Mouse (Mus musculus) MEL (cell line): Measurements from ENCODE around the gene Slc39a11. TPM values are rescaled to one million over a fixed set of nuclear protein-coding genes. Genes with fewer than 3 reads are reported as not detected.

Source experiments
- DNase-seq: peaks from one replicate; pipeline ENCODE4 v3.0.0; 2011; ENCODE audit warnings: low read depth, low spot score
- H3K27ac ChIP-seq: 2 replicates; pipeline ENCODE4 v1.5.1; 2012; ENCODE audit warnings: low read depth, mild to moderate bottlenecking, control low read depth, low read length, moderate library complexity; ENCODE audit not compliant: control insufficient read depth
- H3K27me3 ChIP-seq, 2 experiments: fragments of 150-350 bp in 1 of 2; sonication (generic) in 1 of 2; 2 replicates each; pipeline ENCODE4 v1.6.1; 2012; ENCODE audit warnings: low read length in 2 of 2, mild to moderate bottlenecking in 2 of 2, improper control_type of control experiment in 1 of 2, moderate library complexity in 1 of 2; ENCODE audit not compliant: insufficient read depth in 2 of 2, control insufficient read depth in 1 of 2
- H3K36me3 ChIP-seq, 2 experiments: 2 replicates each; pipeline ENCODE4 v1.6.1; 2012 to 2014; ENCODE audit warnings: low read length in 2 of 2, improper control_type of control experiment in 1 of 2, inconsistent platforms in 1 of 2, mild to moderate bottlenecking in 1 of 2; ENCODE audit not compliant: insufficient read depth in 2 of 2, control insufficient read depth in 1 of 2
- H3K4me1 ChIP-seq, 2 experiments: fragments of 150-350 bp in 1 of 2; sonication (generic) in 1 of 2; 2 replicates each; pipeline ENCODE4 v1.6.1; 2012; ENCODE audit warnings: low read length in 2 of 2, improper control_type of control experiment in 1 of 2, mild to moderate bottlenecking in 1 of 2; ENCODE audit not compliant: insufficient read depth in 2 of 2, control insufficient read depth in 1 of 2
- H3K4me3 ChIP-seq, 2 experiments: fragments of 150-350 bp in 1 of 2; sonication (generic) in 1 of 2; 2 replicates each; pipeline ENCODE4 v1.5.1; 2012; ENCODE audit warnings: low read depth in 2 of 2, low read length in 2 of 2, mild to moderate bottlenecking in 2 of 2, moderate library complexity in 2 of 2, control low read depth in 1 of 2, improper control_type of control experiment in 1 of 2; ENCODE audit not compliant: control insufficient read depth in 1 of 2, insufficient read depth in 1 of 2
- H3K79me2 ChIP-seq: 2 replicates; pipeline ENCODE4 v1.6.1; 2012; ENCODE audit warnings: mild to moderate bottlenecking, low read length, moderate library complexity; ENCODE audit not compliant: control insufficient read depth, poor library complexity, insufficient read depth
- H3K9ac ChIP-seq: 2 replicates; pipeline ENCODE4 v1.6.1; 2012; ENCODE audit warnings: low read depth, mild to moderate bottlenecking, control low read depth, low read length, moderate library complexity; ENCODE audit not compliant: control insufficient read depth, poor library complexity, severe bottlenecking
- H3K9me3 ChIP-seq: fragments of 150-350 bp; sonication (generic); replicated peaks from 2 replicates; pipeline ENCODE4 v1.6.1; 2012; ENCODE audit warnings: mild to moderate bottlenecking, low read length, improper control_type of control experiment, moderate library complexity; ENCODE audit not compliant: insufficient read depth
- BHLHE40 ChIP-seq: IDR thresholded peaks from 2 replicates; pipeline ENCODE4 v1.6.1; 2012; ENCODE audit warnings: low read depth, mild to moderate bottlenecking, inconsistent platforms, low read length, improper control_type of control experiment, borderline replicate concordance
- CHD2 ChIP-seq: IDR thresholded peaks from 2 replicates; pipeline ENCODE4 v1.6.1; 2011; ENCODE audit warnings: low read length, improper control_type of control experiment
- CTCF ChIP-seq, 3 experiments: IDR thresholded peaks in 2 of 3; conservative IDR thresholded peaks in 1 of 3; 2 replicates each; pipeline ENCODE4 v1.5.1; 2011 to 2012; ENCODE audit warnings: low read length in 3 of 3, low read depth in 2 of 3, mild to moderate bottlenecking in 2 of 3, improper control_type of control experiment in 1 of 3, inconsistent platforms in 1 of 3, mixed read lengths in 1 of 3, moderate library complexity in 1 of 3; ENCODE audit not compliant: control insufficient read depth in 1 of 3, insufficient read depth in 1 of 3, poor library complexity in 1 of 3, severe bottlenecking in 1 of 3
- E2F4 ChIP-seq: IDR thresholded peaks from 2 replicates; pipeline ENCODE4 v1.6.1; 2011; ENCODE audit warnings: low read depth, low read length, improper control_type of control experiment, borderline replicate concordance
- ELF1 ChIP-seq: IDR thresholded peaks from 2 replicates; pipeline ENCODE4 v1.6.1; 2014; ENCODE audit warnings: low read depth, mild to moderate bottlenecking, inconsistent platforms, low read length, improper control_type of control experiment, moderate library complexity
- ETS1 ChIP-seq: IDR thresholded peaks from 2 replicates; pipeline ENCODE4 v1.6.1; 2012; ENCODE audit warnings: low read depth, mild to moderate bottlenecking, inconsistent platforms, low read length, improper control_type of control experiment, moderate library complexity
- GATA1 ChIP-seq: IDR thresholded peaks from 2 replicates; pipeline ENCODE4 v1.6.1; 2011; ENCODE audit warnings: low read depth, low read length, improper control_type of control experiment
- KAT2A ChIP-seq: conservative IDR thresholded peaks from 2 replicates; pipeline ENCODE4 v1.6.1; 2012; ENCODE audit warnings: low read depth, low read length, improper control_type of control experiment, inconsistent platforms
- MAFK ChIP-seq: IDR thresholded peaks from 2 replicates; pipeline ENCODE4 v1.6.1; 2011; ENCODE audit warnings: low read depth, mild to moderate bottlenecking, low read length, improper control_type of control experiment, borderline replicate concordance
- MAX ChIP-seq: IDR thresholded peaks from 2 replicates; pipeline ENCODE4 v1.6.1; 2011; ENCODE audit warnings: low read length, improper control_type of control experiment
- MAZ ChIP-seq: IDR thresholded peaks from 2 replicates; pipeline ENCODE4 v1.6.1; 2012; ENCODE audit warnings: low read depth, mild to moderate bottlenecking, inconsistent platforms, low read length, improper control_type of control experiment
- MEF2A ChIP-seq: IDR thresholded peaks from 2 replicates; pipeline ENCODE4 v1.6.1; 2014; ENCODE audit warnings: low read depth, mild to moderate bottlenecking, inconsistent platforms, low read length, improper control_type of control experiment; ENCODE audit not compliant: poor library complexity, insufficient replicate concordance, severe bottlenecking; ENCODE audit errors: extremely low read depth
- MYB ChIP-seq: IDR thresholded peaks from 2 replicates; pipeline ENCODE4 v1.6.1; 2011; ENCODE audit warnings: mild to moderate bottlenecking, low read depth, low read length, improper control_type of control experiment
- NELFE ChIP-seq: IDR thresholded peaks from 2 replicates; pipeline ENCODE4 v1.6.1; 2011; ENCODE audit warnings: low read depth, low read length, improper control_type of control experiment
- POLR2A ChIP-seq, 2 experiments: IDR thresholded peaks; 2 replicates each; pipeline ENCODE4 v1.6.1; 2011 to 2012; ENCODE audit warnings: low read length in 2 of 2, mild to moderate bottlenecking in 2 of 2, control low read depth in 1 of 2, improper control_type of control experiment in 1 of 2, low read depth in 1 of 2, moderate library complexity in 1 of 2; ENCODE audit not compliant: control insufficient read depth in 1 of 2, insufficient read depth in 1 of 2, poor library complexity in 1 of 2
- POLR2AphosphoS2 ChIP-seq: IDR thresholded peaks from 2 replicates; pipeline ENCODE4 v1.6.1; 2011; ENCODE audit warnings: low read length, improper control_type of control experiment
- RCOR1 ChIP-seq: IDR thresholded peaks from 2 replicates; pipeline ENCODE4 v1.6.1; 2012; ENCODE audit warnings: low read depth, mild to moderate bottlenecking, inconsistent platforms, low read length, improper control_type of control experiment
- SMC3 ChIP-seq: IDR thresholded peaks from 2 replicates; pipeline ENCODE4 v1.6.1; 2011; ENCODE audit warnings: low read depth, low read length, improper control_type of control experiment
- TBP ChIP-seq: IDR thresholded peaks from 2 replicates; pipeline ENCODE4 v1.8.0; 2011; ENCODE audit warnings: low read depth, low read length, improper control_type of control experiment
- TCF12 ChIP-seq: IDR thresholded peaks from 2 replicates; pipeline ENCODE4 v1.6.1; 2014; ENCODE audit warnings: low read depth, mild to moderate bottlenecking, inconsistent platforms, low read length, improper control_type of control experiment, moderate library complexity
- USF1 ChIP-seq: IDR thresholded peaks from 2 replicates; pipeline ENCODE4 v1.6.1; 2014; ENCODE audit warnings: low read depth, mild to moderate bottlenecking, inconsistent platforms, low read length, improper control_type of control experiment, moderate library complexity
- USF2 ChIP-seq, 2 experiments: IDR thresholded peaks; 2 replicates each; pipeline ENCODE4 v1.6.1; 2011 to 2012; ENCODE audit warnings: improper control_type of control experiment in 2 of 2, low read length in 2 of 2, borderline replicate concordance in 1 of 2, inconsistent platforms in 1 of 2, low read depth in 1 of 2, mild to moderate bottlenecking in 1 of 2; ENCODE audit not compliant: insufficient read depth in 1 of 2
- ZMIZ1 ChIP-seq: IDR thresholded peaks from 2 replicates; pipeline ENCODE4 v1.6.1; 2012; ENCODE audit warnings: low read depth, mild to moderate bottlenecking, inconsistent platforms, low read length, improper control_type of control experiment, moderate library complexity
- ZNF384 ChIP-seq: IDR thresholded peaks from 2 replicates; pipeline ENCODE4 v1.6.1; 2012; ENCODE audit warnings: low read depth, mild to moderate bottlenecking, inconsistent platforms, low read length, improper control_type of control experiment
- polyA plus RNA-seq, 2 experiments: library from polyadenylated mRNA; stranded (reverse) in 1 of 2; unstranded in 1 of 2; fragments of >175 nt in 1 of 2; fragments of >200 nt in 1 of 2; gene quantifications; 2 replicates each; pipeline versions ENCODE4 v1.2.1 to v1.2.4; 2012; ENCODE audit warnings: low replicate concordance in 2 of 2, low read depth in 1 of 2; ENCODE audit not compliant: insufficient read length in 2 of 2, insufficient read depth in 1 of 2, missing spikeins in 1 of 2
- total RNA-seq: library from RNA; depleted of rRNA; stranded (reverse); fragments of 300-350 nt; gene quantifications from 2 replicates; pipeline ENCODE4 v1.2.3, GENCODE M21; 2012

Slc39a11 gene
- total and polyA plus RNA-seq, 3 experiments, result 34.2 to 45.6 TPM; not detected in 1

DNA sequence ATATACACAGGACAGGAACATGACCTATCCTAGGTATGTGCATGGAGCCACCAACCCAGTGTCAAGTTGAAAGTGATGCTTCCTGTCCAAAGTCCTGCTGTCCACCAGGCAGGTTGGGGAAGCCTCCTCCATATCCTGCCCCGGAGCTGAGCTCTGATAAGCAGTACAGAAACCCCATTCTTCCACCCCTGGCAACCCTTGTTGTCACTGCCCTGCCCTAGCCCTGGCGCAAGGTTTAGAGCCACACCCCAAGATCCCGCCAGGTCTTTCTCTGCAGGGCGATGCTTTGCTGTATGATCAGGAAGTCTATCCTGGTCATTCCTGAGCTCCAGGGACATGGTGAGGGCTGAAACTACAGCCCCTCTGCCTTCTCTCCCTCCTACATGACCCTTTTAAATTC lies 396.7 kb downstream of the Slc39a11 start:
- Histone ChIP-seq H3K79me2 (no peaks in the 10 kb centered on the region), H3K4me1 (no peaks in the 10 kb centered on the region), H3K27ac (no peak overlapping the region), H3K9ac (no peak overlapping the region), H3K4me3 (no peak overlapping the region), H3K9me3 (no peaks in the 10 kb centered on the region), H3K36me3 (no peaks in the 10 kb centered on the region), H3K27me3 (no peaks in the 10 kb centered on the region)
- no peak for TF ChIP-seq ZNF384
- TF ChIP-seq CHD2, result no peak
- no peak for TF ChIP-seq BHLHE40
- no peak for TF ChIP-seq SMC3
- no peak for TF ChIP-seq GATA1
- TF ChIP-seq USF1, result no peak
- no peak for TF ChIP-seq POLR2A (IDR thresholded peaks at IDR 0.05; ENCODE audit: control insufficient read depth in 1 of 2, insufficient read depth in 1 of 2, low read depth in 1 of 2, low read length in 2 of 2, poor library complexity in 1 of 2)
- no peak for TF ChIP-seq KAT2A
- TF ChIP-seq USF2 (IDR thresholded peaks at IDR 0.05; ENCODE audit: borderline replicate concordance in 1 of 2, insufficient read depth in 1 of 2, low read depth in 1 of 2, low read length in 2 of 2), result no peak
- no peak for TF ChIP-seq TCF12
- no peak for TF ChIP-seq MEF2A
- TF ChIP-seq CTCF (IDR thresholded peaks at IDR 0.05 in 2 of 3, conservative IDR thresholded peaks at IDR 0.05 in 1 of 3; ENCODE audit: control insufficient read depth in 1 of 3, insufficient read depth in 1 of 3, low read depth in 2 of 3, low read length in 3 of 3, poor library complexity in 1 of 3, severe bottlenecking in 1 of 3), result no peak
- TF ChIP-seq ETS1, result no peak
- no peak for DNase-seq

DNA sequence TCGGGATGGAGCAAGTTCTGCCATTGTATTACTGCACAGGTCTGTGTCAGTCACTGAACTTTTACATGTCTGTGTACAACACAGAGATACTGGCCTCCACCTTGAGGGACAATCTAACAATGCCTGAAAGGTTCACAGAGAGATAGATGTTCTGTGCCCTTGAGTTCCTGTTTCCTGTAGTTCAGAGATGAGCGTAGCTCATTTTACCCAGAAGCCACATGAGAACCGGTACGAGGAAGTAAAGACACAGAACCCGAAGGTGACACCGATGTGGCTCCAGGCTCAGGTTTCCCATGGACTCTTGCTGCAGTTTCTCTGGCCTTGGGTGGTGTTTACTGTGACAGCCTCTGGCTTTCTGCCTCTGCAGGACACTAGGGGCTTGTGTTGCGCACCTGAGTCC lies 398.7 kb downstream of the Slc39a11 start:
- Histone ChIP-seq H3K4me3 (no peak overlapping the region), H3K9ac (no peak overlapping the region), H3K27me3 (no peaks in the 10 kb centered on the region), H3K9me3 (no peaks in the 10 kb centered on the region), H3K79me2 (no peaks in the 10 kb centered on the region), H3K27ac (no peak overlapping the region), H3K4me1 (no peaks in the 10 kb centered on the region), H3K36me3 (no peaks in the 10 kb centered on the region)
- peak; percentile 14 for DNase-seq
- TF ChIP-seq NELFE (no peak), KAT2A (no peak)

DNA sequence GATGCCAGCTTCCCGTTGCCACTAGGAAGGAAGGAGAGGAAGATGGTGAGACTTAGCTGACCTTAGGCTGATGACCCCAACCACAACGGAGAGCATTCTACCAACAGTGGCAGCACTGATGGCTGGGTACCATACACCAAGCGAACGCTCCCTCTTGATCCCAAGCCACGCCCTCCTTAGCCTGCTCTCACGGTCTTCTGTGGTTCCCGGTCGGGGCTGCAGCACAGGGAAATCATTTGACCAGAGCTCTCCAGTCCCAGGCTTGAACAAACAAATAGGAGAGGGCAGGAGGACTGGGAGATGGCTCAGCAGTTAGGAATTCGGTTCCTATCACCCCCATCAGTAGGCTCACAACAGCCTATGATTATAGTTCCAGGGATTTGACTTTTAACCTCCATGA lies 403.4 kb downstream of the Slc39a11 start:
- no peak overlapping the region for H3K4me3 ChIP-seq
- no peaks in the 10 kb centered on the region for H3K27me3 ChIP-seq
- H3K27ac ChIP-seq, result no peak overlapping the region
- no peaks in the 10 kb centered on the region for H3K79me2 ChIP-seq
- no peaks in the 10 kb centered on the region for H3K4me1 ChIP-seq
- H3K9ac ChIP-seq, result no peak overlapping the region
- H3K36me3 ChIP-seq, result no peaks in the 10 kb centered on the region
- H3K9me3 ChIP-seq, result no peaks in the 10 kb centered on the region
- TF ChIP-seq USF2 (IDR thresholded peaks at IDR 0.05; ENCODE audit: borderline replicate concordance in 1 of 2, insufficient read depth in 1 of 2, low read depth in 1 of 2, low read length in 2 of 2) (no peak), NELFE (no peak), ZNF384 (no peak), MEF2A (no peak), ZMIZ1 (no peak), BHLHE40 (no peak), MAZ (no peak), MYB (no peak), CHD2 (no peak), E2F4 (no peak), MAFK (no peak), ELF1 (no peak), RCOR1 (no peak), MAX (no peak), POLR2AphosphoS2 (no peak), TBP (no peak)
- no peak for DNase-seq
